Mouse (Mus musculus) MEL-GATA-1-ER (cell line): ENCODE data around the gene Safb2.
A peak's percentile ranks its signal among the peaks of the same experiment; 100 is the strongest.

ENCODE experiments used
- DNase-seq: peaks from one replicate; pipeline ENCODE4 v3.0.0-alpha.2; 2012; ENCODE audit warnings: low read depth; ENCODE audit errors: extremely low read depth

Gene Safb2

GRCm38 (mm10) chr17:56609452-56610171 lies 25.2 kb upstream of the Safb2 start, which contains the start of gene 2410015M20Rik:
Gene 2410015M20Rik, minus strand, starts transcription at chr17:56609771.
- DNase-seq: peak; percentile 97

GRCm38 (mm10) chr17:56608699-56609098 lies 24.3 kb upstream of the Safb2 start:
- no peak for DNase-seq

GRCm38 (mm10) chr17:56607521-56608062 lies 23.2 kb upstream of the Safb2 start:
- no peak for DNase-seq

- no peak for DNase-seq
Measured at GRCm38 (mm10) chr17:56605431-56605830, 21.0 kb upstream of the Safb2 start.

GRCm38 (mm10) chr17:56604422-56604821 lies 20.0 kb upstream of the Safb2 start:
- no peak for DNase-seq

GRCm38 (mm10) chr17:56604070-56604380 lies 19.6 kb upstream of the Safb2 start:
- no peak for DNase-seq

- no peak for DNase-seq
Measured at GRCm38 (mm10) chr17:56603186-56604069, 19.0 kb upstream of the Safb2 start.

GRCm38 (mm10) chr17:56593527-56594271 lies 9.3 kb upstream of the Safb2 start:
- no peak for DNase-seq

GRCm38 (mm10) chr17:56592553-56592952 lies 8.2 kb upstream of the Safb2 start:
- no peak for DNase-seq

GRCm38 (mm10) chr17:56588921-56589320 lies 4.5 kb upstream of the Safb2 start:
- no peak for DNase-seq

GRCm38 (mm10) chr17:56587773-56588172 lies 3.4 kb upstream of the Safb2 start:
- no peak for DNase-seq

GRCm38 (mm10) chr17:56585171-56585821 lies 911 bp upstream of the Safb2 start:
- peak; percentile 22 for DNase-seq

GRCm38 (mm10) chr17:56583611-56584256 lies 651 bp downstream of the Safb2 start:
- peak; percentile 33 for DNase-seq

GRCm38 (mm10) chr17:56583071-56583470 lies 1.3 kb downstream of the Safb2 start:
- peak; percentile 28 for DNase-seq

GRCm38 (mm10) chr17:56572939-56573338 lies 11.4 kb downstream of the Safb2 start:
- no peak for DNase-seq

GRCm38 (mm10) chr17:56572154-56572553 lies 12.2 kb downstream of the Safb2 start:
- no peak for DNase-seq

GRCm38 (mm10) chr17:56570287-56570686 lies 14.1 kb downstream of the Safb2 start:
- no peak for DNase-seq

GRCm38 (mm10) chr17:56567370-56567769 lies 17.0 kb downstream of the Safb2 start:
- DNase-seq: no peak

GRCm38 (mm10) chr17:56566918-56567317 lies 17.5 kb downstream of the Safb2 start:
- no peak for DNase-seq

- no peak for DNase-seq
Measured at GRCm38 (mm10) chr17:56566293-56566692, 18.1 kb downstream of the Safb2 start.

GRCm38 (mm10) chr17:56561866-56562265 lies 22.5 kb downstream of the Safb2 start:
- no peak for DNase-seq
